Mouse (Mus musculus): ENCODE results near the gene Kif26a.

GRCm38 (mm10) chr12:112151244-112151979 lies 5.4 kb downstream of the Kif26a start:
- TF ChIP-seq CTCF (IDR thresholded peaks at IDR 0.05; ENCODE audit: control insufficient read depth, insufficient read depth, insufficient replicate concordance, low read depth, low read length) = no peak
- no peak for TF ChIP-seq POLR2A (IDR thresholded peaks at IDR 0.05; ENCODE audit: control insufficient read depth, low read depth, low read length)

All from testis, adult 2 months (tissue).